Mouse (Mus musculus) layer of hippocampus, adult 11-12 months (tissue): ENCODE results near the gene AB124611.
"Not testable (repeated sequence)": the region's sequence is repeated elsewhere in the genome, so short reads cannot be mapped to it uniquely, and the experiment has no call there.

Source experiments
- DNase-seq: peaks from one replicate; pipeline ENCODE4 v3.0.0; 2022; ENCODE audit warnings: low spot score

AB124611 gene

GRCm38 (mm10) chr9:21525937-21526633, at the start of gene AB124611:
Gene AB124611 (plus strand): TSS chr9:21526176.
- no peak for DNase-seq

GRCm38 (mm10) chr9:21477707-21478106, 48.3 kb upstream of the AB124611 start:
- DNase-seq: no peak

GRCm38 (mm10) chr9:21484065-21484464, 41.9 kb upstream of the AB124611 start:
- DNase-seq: no peak

GRCm38 (mm10) chr9:21488246-21488645, 37.7 kb upstream of the AB124611 start:
- not testable (repeated sequence) for DNase-seq

GRCm38 (mm10) chr9:21490696-21491095, 35.3 kb upstream of the AB124611 start:
- DNase-seq: no peak

GRCm38 (mm10) chr9:21493907-21494306, 32.1 kb upstream of the AB124611 start:
- DNase-seq: no peak

- no peak for DNase-seq
These were observed 31.2 kb upstream of the AB124611 start for GRCm38 (mm10) chr9:21494726-21495125.

GRCm38 (mm10) chr9:21496308-21497049, 29.5 kb upstream of the AB124611 start:
- no peak for DNase-seq

- DNase-seq: no peak
These were observed 28.9 kb upstream of the AB124611 start for GRCm38 (mm10) chr9:21497050-21497542.

- no peak for DNase-seq
These were observed 28.3 kb upstream of the AB124611 start for GRCm38 (mm10) chr9:21497664-21498063.

GRCm38 (mm10) chr9:21498284-21498902, 27.6 kb upstream of the AB124611 start:
- DNase-seq: no peak

GRCm38 (mm10) chr9:21503352-21503751, 22.6 kb upstream of the AB124611 start:
- no peak for DNase-seq

- no peak for DNase-seq
These were observed 20.2 kb upstream of the AB124611 start for GRCm38 (mm10) chr9:21505767-21506166.

GRCm38 (mm10) chr9:21507753-21508430, 18.1 kb upstream of the AB124611 start:
- DNase-seq: no peak

- no peak for DNase-seq
These were observed 17.0 kb upstream of the AB124611 start for GRCm38 (mm10) chr9:21508871-21509404.

- peak; percentile 94 for DNase-seq
These were observed 15.9 kb upstream of the AB124611 start, which contains the start of gene Tmed1 for GRCm38 (mm10) chr9:21509772-21510688. Gene Tmed1 (minus strand): TSS chr9:21510252.

- no peak for DNase-seq
These were observed 15.3 kb upstream of the AB124611 start for GRCm38 (mm10) chr9:21510689-21511015.

GRCm38 (mm10) chr9:21511052-21511451, 14.9 kb upstream of the AB124611 start:
- no peak for DNase-seq

GRCm38 (mm10) chr9:21513466-21513865, 12.5 kb upstream of the AB124611 start:
- DNase-seq: no peak

- no peak for DNase-seq
These were observed 8.0 kb upstream of the AB124611 start for GRCm38 (mm10) chr9:21517947-21518495.

GRCm38 (mm10) chr9:21518690-21519089, 7.3 kb upstream of the AB124611 start:
- DNase-seq: not testable (repeated sequence)
